Mouse (Mus musculus) urinary bladder, adult 18-20 months (tissue): ENCODE measurements around the gene Gm11397.
"Not testable (repeated sequence)": the region's sequence is repeated elsewhere in the genome, so short reads cannot be mapped to it uniquely, and the experiment has no call there.

ENCODE experiments used
- DNase-seq, 2 experiments: peaks; one replicate each; pipeline ENCODE4 v3.0.0; 2022; ENCODE audit warnings: low spot score in 2 of 2, mixed read lengths in 2 of 2

The Gm11397 gene

GRCm38 (mm10) chr13:33395461-33395860, at the start of gene Gm11397:
Gm11397 (plus strand) TSS chr13:33395761.
- not testable (repeated sequence) for DNase-seq

GRCm38 (mm10) chr13:33356666-33357065, 38.9 kb upstream of the Gm11397 start:
- not testable (repeated sequence) for DNase-seq

GRCm38 (mm10) chr13:33432714-33433113, 37.2 kb downstream of the Gm11397 start:
- not testable (repeated sequence) for DNase-seq
